Mouse (Mus musculus) megakaryocyte, embryonic 14.5 days (primary cell): ENCODE measurements around the gene Tmem242.

ENCODE experiments used
- FLI1 ChIP-seq: IDR thresholded peaks from 2 replicates; pipeline ENCODE4 v1.6.1; 2012; ENCODE audit warnings: low read length, inconsistent platforms, mixed read lengths
- GATA1 ChIP-seq: IDR thresholded peaks from 3 replicates; pipeline ENCODE4 v1.6.1; 2012; ENCODE audit warnings: mixed read lengths, low read length, inconsistent platforms, borderline replicate concordance

DNA sequence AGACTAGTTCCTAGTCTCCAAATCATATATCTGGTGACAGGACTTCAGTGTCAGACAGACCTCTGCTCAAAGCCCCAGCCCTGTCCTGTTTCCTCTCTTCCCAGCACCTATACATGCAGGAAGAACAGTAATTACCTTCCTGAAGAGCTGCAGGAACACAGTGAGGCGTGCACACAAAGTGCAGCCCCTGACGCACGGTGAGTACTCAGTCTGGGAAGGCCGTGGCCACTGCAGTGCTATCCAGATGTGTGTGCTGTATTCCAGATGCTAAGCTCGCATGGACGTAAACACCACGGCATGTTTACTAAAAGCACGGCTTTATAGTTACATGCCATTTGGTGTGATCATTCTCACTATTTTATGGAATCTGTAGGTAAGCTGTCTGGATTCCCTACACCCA is 27.8 kb downstream of the Tmem242 start:
- no peak for TF ChIP-seq GATA1
- no peak for TF ChIP-seq FLI1
